Mouse (Mus musculus) stomach, embryonic 14.5 days (tissue): Measurements from ENCODE around the gene Isca1. TPM values are rescaled to one million over a fixed set of nuclear protein-coding genes. Genes with fewer than 3 reads are reported as not detected.

ENCODE experiments used
- polyA plus RNA-seq: library from polyadenylated mRNA; unstranded; fragments of >200 nt; fragmentation: Nextera tagmentation; extraction: Ambion mirVana; gene quantifications from 2 replicates; pipeline ENCODE4 v1.2.1, GENCODE M21; 2014

Isca1 gene
- polyA plus RNA-seq, 1 experiment from 2014 or later, result 121 TPM

Other genes with a start within 250 kb of the Isca1 start
- 27.6 and 28.8 TPM in 2 replicates for gene Agtpbp1, start 184.6 kb downstream of the Isca1 start, polyA plus RNA-seq
- 82.4 and 99.1 TPM in 2 replicates for gene Naa35, start 184.6 kb downstream of the Isca1 start, polyA plus RNA-seq
- 95.7 TPM in 2 replicates for gene Golm1, start 94.0 kb downstream of the Isca1 start, polyA plus RNA-seq
- not detected in 2 replicates for gene 4921517D22Rik, start 75.7 kb downstream of the Isca1 start, polyA plus RNA-seq
- 0.04 TPM in 1 of 2 replicates, not detected in the other for gene Spata31d1a, start 59.5 kb downstream of the Isca1 start, polyA plus RNA-seq
- gene Spata31d1b, start 57.5 kb downstream of the Isca1 start, polyA plus RNA-seq, result not detected in 2 replicates
- not detected in 2 replicates for gene Spata31d1d, start 38.1 kb downstream of the Isca1 start, polyA plus RNA-seq
- not detected in 2 replicates for gene 1700014D04Rik, start 23.1 kb downstream of the Isca1 start, polyA plus RNA-seq
- not detected in 2 replicates for gene Gm49354, start 12.4 kb upstream of the Isca1 start, polyA plus RNA-seq
- gene Tut7, start 53.3 kb upstream of the Isca1 start, polyA plus RNA-seq, result 49.4 and 50.0 TPM in 2 replicates